Mouse (Mus musculus): ENCODE measurements at regions not wholly inside any gene's neighbourhood (a gene's known extent, or its start where the extent isn't known, plus 50 kb on each side); places are given as distances from the start of the nearest gene placed in this dataset.

GRCm38 (mm10) chr2:96234613-96235012 lies 83.4 kb upstream of the Lrrc4c start:
- peak; percentile 1 for DNase-seq

- no peak for DNase-seq
Observed at GRCm38 (mm10) chr2:96239246-96239645, 78.7 kb upstream of the Lrrc4c start.

- no peak for DNase-seq
Observed at GRCm38 (mm10) chr2:96240543-96241090, 77.4 kb upstream of the Lrrc4c start.

- DNase-seq: no peak
Observed at GRCm38 (mm10) chr2:96253661-96254060, 64.3 kb upstream of the Lrrc4c start.

- DNase-seq: no peak
Observed at GRCm38 (mm10) chr2:96256491-96256890, 61.5 kb upstream of the Lrrc4c start.
